Mouse (Mus musculus) retina, embryonic 14.5 days (tissue): ENCODE measurements around the gene Cmss1.
"Not testable (repeated sequence)": the region's sequence is repeated elsewhere in the genome, so short reads cannot be mapped to it uniquely, and the experiment has no call there.

Experiments used
- DNase-seq: peaks from one replicate; pipeline ENCODE4 v3.0.0-alpha.2; 2015; ENCODE audit warnings: low spot score

Cmss1 gene

GRCm38 (mm10) chr16:57426680-57427079, 180.0 kb downstream of the Cmss1 start:
- DNase-seq = no peak

GRCm38 (mm10) chr16:57423001-57423800, 183.5 kb downstream of the Cmss1 start:
- DNase-seq = no peak

GRCm38 (mm10) chr16:57421680-57422417, 184.8 kb downstream of the Cmss1 start:
- no peak for DNase-seq

- no peak for DNase-seq
Observed at GRCm38 (mm10) chr16:57420773-57421556, 185.7 kb downstream of the Cmss1 start.

GRCm38 (mm10) chr16:57419881-57420280, 186.8 kb downstream of the Cmss1 start:
- no peak for DNase-seq

GRCm38 (mm10) chr16:57419332-57419731, 187.3 kb downstream of the Cmss1 start:
- DNase-seq = peak; percentile 18

- DNase-seq = no peak
Observed at GRCm38 (mm10) chr16:57417955-57418354, 188.7 kb downstream of the Cmss1 start.

GRCm38 (mm10) chr16:57417017-57417416, 189.6 kb downstream of the Cmss1 start:
- DNase-seq = no peak

- DNase-seq = no peak
Observed at GRCm38 (mm10) chr16:57416049-57416448, 190.6 kb downstream of the Cmss1 start.

- no peak for DNase-seq
Observed at GRCm38 (mm10) chr16:57412766-57413165, 193.9 kb downstream of the Cmss1 start.

- no peak for DNase-seq
Observed at GRCm38 (mm10) chr16:57403825-57404224, 202.8 kb downstream of the Cmss1 start.

- no peak for DNase-seq
Observed at GRCm38 (mm10) chr16:57402910-57403309, 203.8 kb downstream of the Cmss1 start.

- DNase-seq = no peak
Observed at GRCm38 (mm10) chr16:57401702-57402101, 205.0 kb downstream of the Cmss1 start.

GRCm38 (mm10) chr16:57399566-57399965, 207.1 kb downstream of the Cmss1 start:
- DNase-seq = no peak

- peak; percentile 90 for DNase-seq
Observed at GRCm38 (mm10) chr16:57398387-57399214, 208.1 kb downstream of the Cmss1 start.

GRCm38 (mm10) chr16:57397845-57398244, 208.8 kb downstream of the Cmss1 start:
- DNase-seq = no peak

- DNase-seq = no peak
Observed at GRCm38 (mm10) chr16:57396249-57396648, 210.4 kb downstream of the Cmss1 start.

- DNase-seq = peak; percentile 41
Observed at GRCm38 (mm10) chr16:57393161-57393560, 213.5 kb downstream of the Cmss1 start.

- no peak for DNase-seq
Observed at GRCm38 (mm10) chr16:57392461-57392860, 214.2 kb downstream of the Cmss1 start.

- DNase-seq = not testable (repeated sequence)
Observed at GRCm38 (mm10) chr16:57391171-57391570, 215.5 kb downstream of the Cmss1 start.

GRCm38 (mm10) chr16:57389566-57390251, 217.0 kb downstream of the Cmss1 start:
- DNase-seq = no peak
